Mouse (Mus musculus) stomach, postnatal 0 days (tissue): ENCODE results near the gene Gm36028. TPM values are rescaled to one million over a fixed set of nuclear protein-coding genes. Genes with fewer than 3 reads are reported as not detected.

Experiments used
- ATAC-seq: fragments of 200-750 bp; cut with Nextera tagmentation; 2 replicates; pipeline ENCODE4 v1.8.0; 2017; ENCODE audit not compliant: low FRiP score, low TSS enrichment
- DNase-seq: peaks from one replicate; pipeline ENCODE4 v3.0.0-alpha.2; 2016; ENCODE audit warnings: low spot score
- H3K27ac ChIP-seq: fragments of 300-500 bp; sonication (generic); replicated peaks from 2 replicates; pipeline ENCODE4 v1.5.1; 2014; ENCODE audit warnings: mild to moderate bottlenecking, control low read depth
- H3K27me3 ChIP-seq: fragments of 300-500 bp; sonication (generic); 2 replicates; pipeline ENCODE4 v1.6.1; 2014; ENCODE audit warnings: low read length; ENCODE audit not compliant: control insufficient read depth, insufficient read depth
- H3K36me3 ChIP-seq: fragments of 300-500 bp; sonication (generic); 2 replicates; pipeline ENCODE4 v1.6.1; 2014; ENCODE audit warnings: low read length, mixed read lengths; ENCODE audit not compliant: control insufficient read depth, insufficient read depth
- H3K4me1 ChIP-seq: fragments of 300-500 bp; sonication (generic); replicated peaks from 2 replicates; pipeline ENCODE4 v1.6.1; 2014; ENCODE audit warnings: antibody characterized with exemption; ENCODE audit not compliant: control insufficient read depth, insufficient read depth
- H3K4me2 ChIP-seq: fragments of 300-500 bp; sonication (generic); replicated peaks from 2 replicates; pipeline ENCODE4 v1.6.1; 2014; ENCODE audit warnings: low read depth, mild to moderate bottlenecking, control low read depth, moderate library complexity
- H3K4me3 ChIP-seq: fragments of 300-500 bp; sonication (generic); 2 replicates; pipeline ENCODE4 v1.5.1; 2014; ENCODE audit warnings: low read depth, low read length, control low read depth
- H3K9ac ChIP-seq: fragments of 300-500 bp; sonication (generic); 2 replicates; pipeline ENCODE4 v1.6.1; 2014; ENCODE audit warnings: mild to moderate bottlenecking, low read length, control low read depth, mixed read lengths
- H3K9me3 ChIP-seq: fragments of 300-500 bp; sonication (generic); 2 replicates; pipeline ENCODE4 v1.6.1; 2016; ENCODE audit warnings: low read length; ENCODE audit not compliant: control insufficient read depth
- CTCF ChIP-seq: IDR thresholded peaks from 2 replicates; pipeline ENCODE4 v1.5.1; 2016; ENCODE audit warnings: antibody characterized with exemption, low read depth, mild to moderate bottlenecking, moderate library complexity
- EP300 ChIP-seq: optimal IDR thresholded peaks from 2 replicates; pipeline ENCODE3; 2016; ENCODE audit warnings: antibody characterized with exemption
- WGBS: fragments of 180-500 bp; shearing (Covaris S2); extraction: QIAGEN DNeasy Blood & Tissue Kit; methylation state at CpG from one replicate; pipeline ENCODE4 v1.1.7; 2014; 5-methylcytosine and 5-hydroxymethylcytosine counted together
- polyA plus RNA-seq: library from polyadenylated mRNA; unstranded; fragments of >200 nt; fragmentation: Nextera tagmentation; extraction: Ambion mirVana; gene quantifications from 2 replicates; pipeline ENCODE4 v1.2.1, GENCODE M21; 2015

The Gm36028 gene
- polyA plus RNA-seq, 1 experiment from 2014 or later, result 0.29 TPM

DNA sequence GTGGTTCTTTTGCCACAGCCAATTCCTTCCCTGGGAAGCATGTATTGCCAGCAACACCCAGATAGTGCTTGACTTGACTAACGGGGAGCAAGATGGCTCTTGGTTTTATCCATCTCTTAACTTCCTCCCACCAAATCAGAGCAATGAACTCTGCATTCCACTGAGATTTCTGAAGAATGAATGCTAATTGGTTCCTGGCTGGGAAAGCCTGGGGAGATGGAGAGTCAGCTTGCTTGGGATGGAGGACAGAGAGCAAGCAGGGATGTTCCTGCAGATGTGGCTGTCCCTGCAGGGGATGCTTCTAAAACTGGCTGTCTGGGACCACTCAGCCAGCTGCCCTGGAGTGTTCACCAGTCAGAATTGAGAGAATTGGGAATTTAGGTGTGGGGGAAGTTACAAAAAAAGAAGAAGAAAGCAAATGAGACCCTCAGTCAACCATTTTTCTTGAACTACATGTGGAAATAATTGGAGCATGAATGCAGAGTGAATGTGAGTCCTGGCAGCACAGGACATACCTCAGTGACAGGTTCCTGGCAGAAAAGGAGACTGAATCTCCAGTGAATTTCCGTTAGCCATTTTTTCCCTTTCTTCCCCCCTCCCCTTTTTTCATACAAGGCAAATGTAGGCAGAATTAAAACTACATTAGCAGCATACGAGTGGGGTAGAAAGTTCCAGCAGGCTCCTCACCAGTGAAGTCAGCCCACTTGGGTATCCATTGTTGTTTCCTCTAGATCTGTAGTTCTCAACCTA, 55.0 kb downstream of the Gm36028 start:
- H3K4me2 ChIP-seq, result no peak overlapping the region
- no peak for ATAC-seq
- no peak overlapping the region for H3K4me3 ChIP-seq
- H3K4me1 ChIP-seq, result no peaks in the 10 kb centered on the region
- no peaks in the 10 kb centered on the region for H3K27me3 ChIP-seq
- WGBS, result 65% methylated on average over 3 of the region's 3 CpGs
- TF ChIP-seq EP300 (no peak), CTCF (no peak)
- DNase-seq, result no peak
- no peak overlapping the region for H3K9ac ChIP-seq
- no peaks in the 10 kb centered on the region for H3K9me3 ChIP-seq
- no peak overlapping the region; the same call in 1 of the 2 replicates for H3K27ac ChIP-seq
- peaks cover 7% of the 10 kb centered on the region; the same call in 1 of the 2 replicates for H3K36me3 ChIP-seq

- no peak overlapping the region for H3K4me3 ChIP-seq
- H3K4me2 ChIP-seq, result no peak overlapping the region
- DNase-seq (no peak), ATAC-seq (no peak)
- no peaks in the 10 kb centered on the region for H3K9me3 ChIP-seq
- TF ChIP-seq EP300 (no peak), CTCF (no peak)
- no peak overlapping the region for H3K9ac ChIP-seq
- 93% methylated on average over 9 of the region's 9 CpGs for WGBS
- no peaks in the 10 kb centered on the region for H3K4me1 ChIP-seq
- H3K27ac ChIP-seq, result no peak overlapping the region
- no peaks in the 10 kb centered on the region for H3K27me3 ChIP-seq
- peaks cover 9% of the 10 kb centered on the region; the same call in 1 of the 2 replicates for H3K36me3 ChIP-seq
Observed at GRCm38 (mm10) chr16:37803387-37803950, 57.5 kb downstream of the Gm36028 start.

DNA sequence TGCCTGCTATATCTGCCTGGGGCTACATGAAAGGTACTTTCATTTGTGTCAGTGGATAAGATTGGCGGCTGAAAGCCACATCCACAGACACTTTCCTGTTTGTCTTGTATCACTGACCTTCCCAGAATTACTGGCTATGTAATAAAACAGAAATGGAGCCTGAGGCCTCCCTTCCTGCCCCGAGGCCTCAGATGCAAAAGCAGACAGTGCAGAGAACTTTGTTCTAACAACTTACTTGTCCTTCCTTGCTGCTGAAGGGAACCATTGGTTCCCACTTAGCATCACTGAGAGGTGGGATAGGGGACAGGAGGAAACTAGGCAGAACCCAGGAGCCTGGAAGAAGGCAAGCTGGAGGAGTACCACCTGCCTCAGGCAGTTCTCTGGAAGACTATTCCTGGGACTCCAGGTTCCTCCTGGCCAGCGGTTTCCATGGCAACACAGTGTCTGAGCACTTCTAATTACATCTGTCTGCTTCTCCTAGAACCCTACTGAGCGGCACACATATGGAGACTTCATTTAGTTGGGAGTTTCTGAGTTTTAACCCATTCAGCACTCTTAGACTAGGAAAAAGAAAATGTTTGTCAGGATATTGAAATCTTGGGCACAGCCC, 58.2 kb downstream of the Gm36028 start:
- Histone ChIP-seq H3K9me3 (no peaks in the 10 kb centered on the region), H3K4me3 (no peak overlapping the region), H3K4me1 (no peaks in the 10 kb centered on the region), H3K27ac (no peak overlapping the region), H3K36me3 (peaks cover 9% of the 10 kb centered on the region; the same call in 1 of the 2 replicates), H3K9ac (no peak overlapping the region), H3K27me3 (no peaks in the 10 kb centered on the region), H3K4me2 (no peak overlapping the region)
- 85% methylated on average over 4 of the region's 4 CpGs for WGBS
- TF ChIP-seq CTCF, result no peak
- no peak for TF ChIP-seq EP300
- ATAC-seq (no peak), DNase-seq (no peak)

GRCm38 (mm10) chr16:37801097-37801496, 59.8 kb downstream of the Gm36028 start:
- no peaks in the 10 kb centered on the region for H3K27me3 ChIP-seq
- no peak overlapping the region for H3K4me3 ChIP-seq
- no peak for DNase-seq
- H3K36me3 ChIP-seq, result peaks cover 9% of the 10 kb centered on the region; the same call in 1 of the 2 replicates
- TF ChIP-seq CTCF (no peak), EP300 (no peak)
- ATAC-seq, result no peak
- no peak overlapping the region for H3K27ac ChIP-seq
- no peak overlapping the region for H3K4me2 ChIP-seq
- no peaks in the 10 kb centered on the region for H3K4me1 ChIP-seq
- H3K9me3 ChIP-seq, result no peaks in the 10 kb centered on the region
- H3K9ac ChIP-seq, result no peak overlapping the region
- WGBS, result 53% methylated on average over 2 of the region's 2 CpGs

Other genes starting within 250 kb of the Gm36028 start
- gene Ndufb4, start 206.7 kb downstream of the Gm36028 start, polyA plus RNA-seq, result 101 and 119 TPM in 2 replicates
- gene Fstl1, start 84.3 kb downstream of the Gm36028 start, polyA plus RNA-seq, result 238 and 254 TPM in 2 replicates
- gene Lrrc58, start 7.2 kb upstream of the Gm36028 start, polyA plus RNA-seq, result 26.0 and 27.5 TPM in 2 replicates
- gene Gpr156, start 55.4 kb upstream of the Gm36028 start, polyA plus RNA-seq, result 0.07 TPM in 2 replicates
- gene Gsk3b, start 227.9 kb upstream of the Gm36028 start, polyA plus RNA-seq, result 28.1 and 28.4 TPM in 2 replicates